Mouse (Mus musculus): ENCODE measurements at regions not wholly inside any gene's neighbourhood (a gene's known extent, or its start where the extent isn't known, plus 50 kb on each side); places are given as distances from the start of the nearest gene placed in this dataset.

DNA sequence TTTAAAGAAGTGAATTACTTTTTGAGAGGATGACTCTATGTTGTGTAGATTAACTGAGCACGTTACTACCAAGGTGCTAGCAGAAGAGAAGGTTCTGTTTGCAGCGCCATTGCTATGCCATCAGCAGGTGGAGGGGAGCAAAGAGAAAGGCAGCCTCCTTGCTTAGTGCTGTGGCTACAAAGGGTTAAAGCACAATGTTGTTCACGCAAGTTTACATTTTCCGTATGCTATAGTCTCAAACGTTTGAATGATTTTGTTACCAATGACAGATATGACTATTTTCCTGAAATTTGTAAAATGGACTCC lies 247.1 kb upstream of the Nr2f1 start:
- H3K27me3 ChIP-seq = no peaks in the 10 kb centered on the region
- ATAC-seq (ENCODE audit: insufficient number of reproducible peaks, low FRiP score, low TSS enrichment, low read depth) = no peak
- no peak overlapping the region for H3K4me2 ChIP-seq (replicated peaks)
- no peaks in the 10 kb centered on the region for H3K9me3 ChIP-seq (replicated peaks)
- H3K4me3 ChIP-seq (replicated peaks) = no peak overlapping the region
- H3K4me1 ChIP-seq = peaks cover 4% of the 10 kb centered on the region; the same call in 1 of the 2 replicates
- no peaks in the 10 kb centered on the region for H3K36me3 ChIP-seq
- 67% methylated on average over 5 of the region's 5 CpGs for WGBS
- H3K9ac ChIP-seq = no peak overlapping the region
- H3K27ac ChIP-seq (replicated peaks) = no peak overlapping the region

GRCm38 (mm10) chr13:78445891-78446725 lies 246.6 kb upstream of the Nr2f1 start:
- Histone ChIP-seq H3K27ac (replicated peaks) (no peak overlapping the region), H3K27me3 (no peaks in the 10 kb centered on the region), H3K9me3 (replicated peaks) (no peaks in the 10 kb centered on the region), H3K4me3 (replicated peaks) (no peak overlapping the region), H3K9ac (no peak overlapping the region), H3K4me1 (peaks cover 4% of the 10 kb centered on the region; the same call in 1 of the 2 replicates), H3K4me2 (replicated peaks) (no peak overlapping the region), H3K36me3 (no peaks in the 10 kb centered on the region)
- WGBS = 52% methylated on average over 14 of the region's 14 CpGs
- ATAC-seq (ENCODE audit: insufficient number of reproducible peaks, low FRiP score, low TSS enrichment, low read depth) = 0 out of 2 replicates have a peak, but pooled peaks have one; percentile 43

GRCm38 (mm10) chr13:78444691-78445349 lies 245.3 kb upstream of the Nr2f1 start:
- peaks cover 4% of the 10 kb centered on the region; the same call in 1 of the 2 replicates for H3K4me1 ChIP-seq
- H3K27me3 ChIP-seq = no peaks in the 10 kb centered on the region
- no peak overlapping the region for H3K9ac ChIP-seq
- no peak overlapping the region for H3K4me2 ChIP-seq (replicated peaks)
- 69% methylated on average over 8 of the region's 8 CpGs for WGBS
- H3K4me3 ChIP-seq (replicated peaks) = no peak overlapping the region
- H3K27ac ChIP-seq (replicated peaks) = no peak overlapping the region
- no peaks in the 10 kb centered on the region for H3K9me3 ChIP-seq (replicated peaks)
- ATAC-seq (ENCODE audit: insufficient number of reproducible peaks, low FRiP score, low TSS enrichment, low read depth) = no peak
- H3K36me3 ChIP-seq = no peaks in the 10 kb centered on the region

- Histone ChIP-seq H3K27ac (replicated peaks) (peak overlapping the region; percentile 86), H3K9ac (no peak overlapping the region), H3K4me2 (replicated peaks) (peak overlapping the region; percentile 47; the same call in 1 of the 2 replicates), H3K4me3 (replicated peaks) (no peak overlapping the region), H3K27me3 (no peaks in the 10 kb centered on the region), H3K36me3 (no peaks in the 10 kb centered on the region), H3K4me1 (peaks cover 20% of the 10 kb centered on the region), H3K9me3 (replicated peaks) (no peaks in the 10 kb centered on the region)
- no peak for ATAC-seq (ENCODE audit: insufficient number of reproducible peaks, low FRiP score, low TSS enrichment, low read depth)
- 57% methylated on average over 4 of the region's 4 CpGs for WGBS
Observed at GRCm38 (mm10) chr13:78428469-78428868, 228.9 kb upstream of the Nr2f1 start.

DNA sequence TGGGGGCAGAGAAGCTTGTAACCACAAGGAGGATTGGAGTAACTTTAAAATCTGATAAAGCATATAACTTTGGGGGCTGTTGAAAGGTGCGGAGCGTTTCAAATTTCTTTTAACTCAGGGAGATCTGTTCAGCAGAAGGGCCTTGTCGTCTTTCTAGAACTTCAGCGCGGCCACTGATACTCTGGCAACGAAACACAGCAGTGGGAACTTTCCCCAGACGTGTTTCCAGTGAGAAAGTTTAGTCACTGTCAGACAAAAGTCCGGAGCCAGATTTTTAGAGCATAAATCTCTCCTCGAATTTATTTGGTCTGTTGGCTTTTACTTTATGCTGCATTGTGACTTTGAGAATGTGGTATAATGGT lies 228.5 kb upstream of the Nr2f1 start:
- H3K27me3 ChIP-seq = no peaks in the 10 kb centered on the region
- H3K4me2 ChIP-seq (replicated peaks) = peak overlapping the region; percentile 47
- no peak for ATAC-seq (ENCODE audit: insufficient number of reproducible peaks, low FRiP score, low TSS enrichment, low read depth)
- no peaks in the 10 kb centered on the region for H3K36me3 ChIP-seq
- H3K27ac ChIP-seq (replicated peaks) = peak overlapping the region; percentile 86
- no peaks in the 10 kb centered on the region for H3K9me3 ChIP-seq (replicated peaks)
- peak overlapping the region; percentile 27 for H3K4me3 ChIP-seq (replicated peaks)
- no peak overlapping the region for H3K9ac ChIP-seq
- WGBS = 5% methylated on average over 9 of the region's 9 CpGs
- H3K4me1 ChIP-seq = peaks cover 20% of the 10 kb centered on the region

GRCm38 (mm10) chr13:78427141-78428083 lies 227.9 kb upstream of the Nr2f1 start:
- Histone ChIP-seq H3K4me1 (peaks cover 20% of the 10 kb centered on the region), H3K27ac (replicated peaks) (peak overlapping the region; percentile 86), H3K4me2 (replicated peaks) (peak overlapping the region; percentile 47), H3K9me3 (replicated peaks) (no peaks in the 10 kb centered on the region), H3K9ac (no peak overlapping the region), H3K4me3 (replicated peaks) (peak overlapping the region; percentile 27), H3K36me3 (no peaks in the 10 kb centered on the region), H3K27me3 (no peaks in the 10 kb centered on the region)
- ATAC-seq (ENCODE audit: insufficient number of reproducible peaks, low FRiP score, low TSS enrichment, low read depth) = peak; percentile 73; the same call in 1 of the 2 replicates
- WGBS = 8% methylated on average over 24 of the region's 24 CpGs

- H3K9me3 ChIP-seq (replicated peaks) = no peaks in the 10 kb centered on the region
- no peak overlapping the region; the same call in 1 of the 2 replicates for H3K4me3 ChIP-seq (replicated peaks)
Observed at GRCm38 (mm10) chr13:78426306-78426921, 226.9 kb upstream of the Nr2f1 start.

DNA sequence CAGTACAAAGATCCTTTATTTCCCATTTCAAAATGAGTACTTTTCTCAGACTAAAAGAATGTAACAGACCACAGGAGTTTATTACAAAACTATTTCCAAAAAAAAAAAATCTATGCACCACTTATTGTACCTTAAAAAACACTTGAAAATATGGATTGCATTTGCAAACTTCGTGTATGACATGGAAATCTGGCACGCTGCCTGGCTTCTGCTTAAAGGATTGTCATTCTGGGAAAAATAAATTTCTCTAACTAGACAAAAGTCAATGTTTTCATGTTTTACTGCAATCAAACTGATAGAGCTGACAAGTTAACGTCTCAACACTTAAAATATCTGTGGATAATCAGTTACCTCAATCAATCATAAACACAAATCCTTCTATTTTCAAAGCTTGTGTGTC lies 205.5 kb upstream of the Nr2f1 start:
- Histone ChIP-seq H3K9ac (no peak overlapping the region), H3K9me3 (replicated peaks) (no peaks in the 10 kb centered on the region), H3K4me2 (replicated peaks) (no peak overlapping the region), H3K27ac (replicated peaks) (no peak overlapping the region), H3K27me3 (no peaks in the 10 kb centered on the region), H3K4me1 (no peaks in the 10 kb centered on the region), H3K36me3 (no peaks in the 10 kb centered on the region), H3K4me3 (replicated peaks) (no peak overlapping the region)
- WGBS = 28% methylated on average over 3 of the region's 3 CpGs
- no peak for ATAC-seq (ENCODE audit: insufficient number of reproducible peaks, low FRiP score, low TSS enrichment, low read depth)

More at GRCm38 (mm10) chr13:78426306-78426921, 226.9 kb upstream of the Nr2f1 start:
- H3K27me3 ChIP-seq = no peaks in the 10 kb centered on the region
- peak; percentile 56; the same call in 1 of the 2 replicates for ATAC-seq (ENCODE audit: insufficient number of reproducible peaks, low FRiP score, low TSS enrichment, low read depth)
- peaks cover 20% of the 10 kb centered on the region for H3K4me1 ChIP-seq
- 27% methylated on average over 8 of the region's 8 CpGs for WGBS
- no peaks in the 10 kb centered on the region for H3K36me3 ChIP-seq
- H3K4me2 ChIP-seq (replicated peaks) = peak overlapping the region; percentile 47; the same call in 1 of the 2 replicates
- no peak overlapping the region for H3K9ac ChIP-seq
- peak overlapping the region; percentile 86 for H3K27ac ChIP-seq (replicated peaks)

- 59% methylated on average over 2 of the region's 2 CpGs for WGBS
- no peak overlapping the region for H3K27ac ChIP-seq (replicated peaks)
- no peak for ATAC-seq (ENCODE audit: insufficient number of reproducible peaks, low FRiP score, low TSS enrichment, low read depth)
- H3K9ac ChIP-seq = no peak overlapping the region
- H3K27me3 ChIP-seq = no peaks in the 10 kb centered on the region
- no peaks in the 10 kb centered on the region for H3K9me3 ChIP-seq (replicated peaks)
- no peaks in the 10 kb centered on the region for H3K36me3 ChIP-seq
- no peaks in the 10 kb centered on the region for H3K4me1 ChIP-seq
- no peak overlapping the region for H3K4me2 ChIP-seq (replicated peaks)
- H3K4me3 ChIP-seq (replicated peaks) = no peak overlapping the region
Observed at GRCm38 (mm10) chr13:78383761-78384160, 184.2 kb upstream of the Nr2f1 start.

- H3K36me3 ChIP-seq = no peaks in the 10 kb centered on the region
- no peaks in the 10 kb centered on the region for H3K27me3 ChIP-seq
- no peak for ATAC-seq (ENCODE audit: insufficient number of reproducible peaks, low FRiP score, low TSS enrichment, low read depth)
- WGBS = 36% methylated on average over 1 of the region's 1 CpGs
- H3K4me2 ChIP-seq (replicated peaks) = no peak overlapping the region
- H3K9me3 ChIP-seq (replicated peaks) = no peaks in the 10 kb centered on the region
- no peak overlapping the region for H3K9ac ChIP-seq
- no peak overlapping the region for H3K27ac ChIP-seq (replicated peaks)
- no peaks in the 10 kb centered on the region for H3K4me1 ChIP-seq
- no peak overlapping the region for H3K4me3 ChIP-seq (replicated peaks)
Observed at GRCm38 (mm10) chr13:78361236-78361635, 161.7 kb upstream of the Nr2f1 start.
